Comparison of ENCODE assay signal across 9 mouse cellular contexts in genomic region chr19:55061951-55062350, GRCm38 (mm10).
A peak's percentile ranks its signal among the peaks of the same experiment; 100 is the strongest.
DNase-seq lines count a peak whose midpoint lies in the region; ATAC-seq and TF ChIP-seq lines count a peak whose summit lies in the region.
"Had no signal": no experiment of that assay in that cellular context is flagged by ENCODE, and none has a peak within 500 bp of the region (broad histone marks: within the 10 kb centered on the region; RNA-seq: fewer than 3 reads in every experiment).

No protein-coding gene starts in this region.

- peak; percentile 26; the same call in 1 of the 2 replicates for TF ChIP-seq CTCF in liver, adult 2 months (IDR thresholded peaks at IDR 0.05; ENCODE audit: low read depth, low read length)

- H3K27me3 ChIP-seq in heart, embryonic 13.5 days (replicated peaks) = no peaks in the 10 kb centered on the region
- H3K27me3 ChIP-seq in intestine, embryonic 15.5 days (replicated peaks) = no peaks in the 10 kb centered on the region
- no peaks in the 10 kb centered on the region for H3K27me3 ChIP-seq in liver, adult 2 months (ENCODE audit: control insufficient read depth, insufficient read depth, low read length)
- H3K27me3 ChIP-seq: limb, embryonic 13.5 days had no signal

- 22% methylated on average over 5 of the region's 5 CpGs for WGBS in heart, embryonic 13.5 days
- 23% methylated on average over 5 of the region's 5 CpGs for WGBS in intestine, embryonic 15.5 days
- 26% methylated on average over 4 of the region's 5 CpGs for WGBS in liver, adult 2 months

- no peak for TF ChIP-seq POLR2A in liver, adult 2 months (IDR thresholded peaks at IDR 0.05; ENCODE audit: extremely low read depth, insufficient read depth, low read length)

- peaks cover 8% of the 10 kb centered on the region; the same call in 1 of the 2 replicates for H3K9me3 ChIP-seq in heart, embryonic 13.5 days
- H3K9me3 ChIP-seq in intestine, embryonic 15.5 days = no peaks in the 10 kb centered on the region

- no peak overlapping the region for H3K9ac ChIP-seq in heart, embryonic 13.5 days
- H3K9ac ChIP-seq in intestine, embryonic 15.5 days = no peak overlapping the region
- H3K9ac ChIP-seq in liver, adult 2 months (ENCODE audit: low read depth, low read length) = no peak overlapping the region

- H3K4me2 ChIP-seq in heart, embryonic 13.5 days = peak overlapping the region; percentile 28
- H3K4me2 ChIP-seq in intestine, embryonic 15.5 days (replicated peaks) = no peak overlapping the region

- no peak overlapping the region for H3K4me3 ChIP-seq in heart, embryonic 13.5 days
- H3K4me3 ChIP-seq in intestine, embryonic 15.5 days (replicated peaks) = no peak overlapping the region
- no peak overlapping the region for H3K4me3 ChIP-seq in liver, adult 2 months (ENCODE audit: insufficient read depth, low read depth, low read length)

- peaks cover 10% of the 10 kb centered on the region for H3K4me1 ChIP-seq in heart, embryonic 13.5 days
- H3K4me1 ChIP-seq in intestine, embryonic 15.5 days (replicated peaks) = peaks cover 14% of the 10 kb centered on the region; the same call in 1 of the 2 replicates
- no peaks in the 10 kb centered on the region for H3K4me1 ChIP-seq in liver, adult 2 months (ENCODE audit: control insufficient read depth, insufficient read depth, low read length)

- no peak for DNase-seq in heart, adult 8-10 months (ENCODE audit: low spot score)
- peak; percentile 64 for DNase-seq in MEL-GATA-1-ER (ENCODE audit: extremely low read depth, low read depth)
- peak; percentile 86 for DNase-seq in embryo, embryonic 10.5 days (ENCODE audit: low spot score)
- peak; percentile 19 for DNase-seq in liver, adult 2 months (ENCODE audit: extremely low read depth, low read depth, low spot score)
- peak; percentile 62 for DNase-seq in naive thymus-derived CD4-positive, alpha-beta T cell, adult 2 months (ENCODE audit: low read depth)

- peaks cover 4% of the 10 kb centered on the region for H3K36me3 ChIP-seq in heart, embryonic 13.5 days
- H3K36me3 ChIP-seq in intestine, embryonic 15.5 days = 0 out of 2 replicates have a peak, but pooled peaks cover 3% of the 10 kb centered on the region
- peaks cover 13% of the 10 kb centered on the region for H3K36me3 ChIP-seq in liver, adult 2 months (ENCODE audit: control insufficient read depth, insufficient read depth, low read length)

- no peak overlapping the region for H3K27ac ChIP-seq in heart, embryonic 13.5 days (replicated peaks)
- H3K27ac ChIP-seq in intestine, embryonic 15.5 days = no peak overlapping the region
- H3K27ac ChIP-seq in liver, adult 2 months (replicated peaks; ENCODE audit: insufficient read depth, low read depth, low read length) = no peak overlapping the region
- H3K27ac ChIP-seq: limb, embryonic 13.5 days had no signal

- no peaks in the 10 kb centered on the region for H3K79me2 ChIP-seq in liver, adult 2 months (ENCODE audit: control insufficient read depth, insufficient read depth, low read length)

- no peak for ATAC-seq in heart, embryonic 13.5 days (ENCODE audit: extremely low read depth, insufficient number of reproducible peaks, low FRiP score, low TSS enrichment)
- peak; percentile 5; the same call in 1 of the 2 replicates for ATAC-seq in intestine, embryonic 15.5 days
- ATAC-seq in erythroblast, adult 5-6 weeks (replicated peaks; ENCODE audit: low FRiP score, poor library complexity, severe bottlenecking) = no peak
